Mouse (Mus musculus) bone marrow macrophage, adult 2 months (primary cell): Measurements from ENCODE around the gene Itga7. TPM values are rescaled to one million over a fixed set of nuclear protein-coding genes. Genes with fewer than 3 reads are reported as not detected.
A peak's percentile ranks its signal among the peaks of the same experiment; 100 is the strongest.

Experiments used
- H3K27ac ChIP-seq: 2 replicates; pipeline ENCODE4 v1.5.1; 2012; ENCODE audit warnings: low read depth, low read length; ENCODE audit not compliant: insufficient read depth
- H3K4me1 ChIP-seq: 2 replicates; pipeline ENCODE4 v1.6.1; 2012; ENCODE audit warnings: low read length; ENCODE audit not compliant: control insufficient read depth, insufficient read depth
- H3K4me3 ChIP-seq: 2 replicates; pipeline ENCODE4 v1.5.1; 2012; ENCODE audit warnings: mild to moderate bottlenecking, low read length, moderate library complexity; ENCODE audit not compliant: insufficient read depth
- CTCF ChIP-seq: IDR thresholded peaks from 2 replicates; pipeline ENCODE4 v1.5.1; 2012; ENCODE audit warnings: low read depth, mild to moderate bottlenecking, low read length, moderate library complexity
- POLR2A ChIP-seq: IDR thresholded peaks from 2 replicates; pipeline ENCODE4 v1.6.1; 2012; ENCODE audit warnings: mild to moderate bottlenecking, low read depth, low read length, borderline replicate concordance
- polyA plus RNA-seq: library from polyadenylated mRNA; stranded (reverse); fragments of >200 nt; gene quantifications from 2 replicates; pipeline ENCODE4 v1.2.4, GENCODE M21; 2012; ENCODE audit not compliant: missing spikeins, insufficient read depth, insufficient read length

Gene Itga7
- polyA plus RNA-seq, 1 experiment, result 0.17 TPM

GRCm38 (mm10) chr10:128897501-128897900 lies 36.1 kb upstream of the Itga7 start:
- no peak overlapping the region for H3K27ac ChIP-seq
- no peak overlapping the region for H3K4me3 ChIP-seq
- TF ChIP-seq POLR2A (no peak), CTCF (no peak)
- peaks cover 26% of the 10 kb centered on the region for H3K4me1 ChIP-seq

GRCm38 (mm10) chr10:128899759-128900490 lies 33.7 kb upstream of the Itga7 start:
- Histone ChIP-seq H3K4me1 (peaks cover 38% of the 10 kb centered on the region), H3K4me3 (no peak overlapping the region), H3K27ac (no peak overlapping the region)
- no peak for TF ChIP-seq CTCF
- no peak for TF ChIP-seq POLR2A

- Histone ChIP-seq H3K4me1 (peaks cover 39% of the 10 kb centered on the region), H3K27ac (peak within 1 kb of the TSS; percentile 78), H3K4me3 (no peak within 1 kb of the TSS)
- TF ChIP-seq CTCF (no peak), POLR2A (no peak)
Measured at GRCm38 (mm10) chr10:128900698-128901097, 32.9 kb upstream of the Itga7 start, which contains the start of gene Cd63. Gene Cd63, plus strand, starts transcription at chr10:128900989.

- peak overlapping the region; percentile 78 for H3K27ac ChIP-seq
- no peak overlapping the region for H3K4me3 ChIP-seq
- TF ChIP-seq CTCF, result no peak
- no peak for TF ChIP-seq POLR2A
Measured at GRCm38 (mm10) chr10:128901409-128901808, 32.2 kb upstream of the Itga7 start.

GRCm38 (mm10) chr10:128902409-128902988 lies 31.1 kb upstream of the Itga7 start:
- H3K27ac ChIP-seq, result peak overlapping the region; percentile 78
- peaks cover 43% of the 10 kb centered on the region for H3K4me1 ChIP-seq
- TF ChIP-seq POLR2A, result no peak
- no peak for TF ChIP-seq CTCF
- no peak overlapping the region for H3K4me3 ChIP-seq

More at GRCm38 (mm10) chr10:128901409-128901808, 32.2 kb upstream of the Itga7 start:
- H3K4me1 ChIP-seq, result peaks cover 43% of the 10 kb centered on the region

- peaks cover 47% of the 10 kb centered on the region for H3K4me1 ChIP-seq
- no peak overlapping the region for H3K27ac ChIP-seq
- H3K4me3 ChIP-seq, result no peak overlapping the region
- no peak for TF ChIP-seq POLR2A
- no peak for TF ChIP-seq CTCF
Measured at GRCm38 (mm10) chr10:128904812-128905211, 28.8 kb upstream of the Itga7 start.

GRCm38 (mm10) chr10:128908778-128909448 lies 24.7 kb upstream of the Itga7 start:
- Histone ChIP-seq H3K4me3 (peak overlapping the region; percentile 68), H3K4me1 (peaks cover 24% of the 10 kb centered on the region), H3K27ac (peak overlapping the region; percentile 88)
- TF ChIP-seq CTCF, result no peak
- TF ChIP-seq POLR2A, result no peak

- Histone ChIP-seq H3K4me1 (peaks cover 22% of the 10 kb centered on the region), H3K4me3 (peak overlapping the region; percentile 68), H3K27ac (peak overlapping the region; percentile 97)
- TF ChIP-seq POLR2A (peak; percentile 92), CTCF (no peak)
Measured at GRCm38 (mm10) chr10:128909567-128910028, 24.0 kb upstream of the Itga7 start.

- peak overlapping the region; percentile 68 for H3K4me3 ChIP-seq
- peaks cover 22% of the 10 kb centered on the region for H3K4me1 ChIP-seq
- peak overlapping the region; percentile 97 for H3K27ac ChIP-seq
- TF ChIP-seq CTCF (no peak), POLR2A (no peak)
Measured at GRCm38 (mm10) chr10:128910066-128910841, 23.4 kb upstream of the Itga7 start.
